Mouse (Mus musculus) liver, postnatal 0 days (tissue): ENCODE data around the gene Mpp1.

Source experiments
- CTCF ChIP-seq: sonication (generic); IDR thresholded peaks from 2 replicates; pipeline ENCODE4 v1.5.1; 2016; ENCODE audit warnings: antibody characterized with exemption, low read depth
- EP300 ChIP-seq: IDR thresholded peaks from 2 replicates; pipeline ENCODE4 v1.6.1; 2016; ENCODE audit warnings: antibody characterized with exemption, low read depth, mild to moderate bottlenecking

- TF ChIP-seq CTCF (0 out of 2 replicates have a peak, but pooled peaks have one; percentile 17), EP300 (no peak)
These were observed 7.4 kb upstream of the Mpp1 start for GRCm38 (mm10) chrX:75138182-75138581.
